Mouse (Mus musculus) lung, adult 2 months (tissue): ENCODE measurements at regions not wholly inside any gene's neighbourhood (a gene's known extent, or its start where the extent isn't known, plus 50 kb on each side); places are given as distances from the start of the nearest gene placed in this dataset.

Source experiments
- CTCF ChIP-seq: fragments of 200-500 bp; IDR thresholded peaks from 2 replicates; pipeline ENCODE4 v1.5.1; 2011; ENCODE audit warnings: mild to moderate bottlenecking, low read length, control low read depth; ENCODE audit not compliant: insufficient read depth
- POLR2A ChIP-seq: fragments of 200-500 bp; IDR thresholded peaks from 2 replicates; pipeline ENCODE4 v1.6.1; 2011; ENCODE audit warnings: low read depth, mild to moderate bottlenecking, control low read depth, low read length, borderline replicate concordance; ENCODE audit errors: extremely low read depth

- TF ChIP-seq CTCF, result no peak
- TF ChIP-seq POLR2A, result no peak
These were observed 57.1 kb upstream of the Commd8 start for GRCm38 (mm10) chr5:72225056-72225455.
